Mouse (Mus musculus) olfactory bulb, adult 2 months (tissue): ENCODE measurements around the gene Grid2.

Experiments used
- CTCF ChIP-seq: fragments of 200-500 bp; IDR thresholded peaks from 2 replicates; pipeline ENCODE4 v1.5.1; 2012; ENCODE audit warnings: low read depth, mild to moderate bottlenecking, low read length, moderate library complexity; ENCODE audit not compliant: insufficient read depth
- POLR2A ChIP-seq: fragments of 200-500 bp; IDR thresholded peaks from 2 replicates; pipeline ENCODE4 v1.6.1; 2012; ENCODE audit warnings: mild to moderate bottlenecking, low read depth, low read length, moderate library complexity; ENCODE audit not compliant: insufficient read depth

- TF ChIP-seq POLR2A (no peak), CTCF (no peak)
Measured at GRCm38 (mm10) chr6:64293761-64294160, 1038.1 kb downstream of the Grid2 start.
